Mouse (Mus musculus): ENCODE data around the gene Afap1l2. TPM values are rescaled to one million over a fixed set of nuclear protein-coding genes. Genes with fewer than 3 reads are reported as not detected.

Afap1l2 gene
- total and polyA plus RNA-seq, 3 experiments = 0.17 to 3.1 (median 0.44) TPM

GRCm38 (mm10) chr19:56953856-56954255 is 54.2 kb downstream of the Afap1l2 start:
- Histone ChIP-seq H3K27ac (ENCODE audit: insufficient read depth, low read depth) (no peak overlapping the region), H3K27me3 (replicated peaks) (no peaks in the 10 kb centered on the region), H3K79me2 (replicated peaks; ENCODE audit: control insufficient read depth, extremely low read depth, insufficient read depth, poor library complexity, severe bottlenecking) (no peaks in the 10 kb centered on the region), H3K4me2 (ENCODE audit: insufficient read depth, low read depth, poor library complexity, severe bottlenecking) (no peak overlapping the region), H3K4me3 (replicated peaks in 1 of 3; ENCODE audit: low read depth in 2 of 3, low read length in 2 of 3, poor library complexity in 1 of 3) (no peak overlapping the region), H3K4me1 (ENCODE audit: control insufficient read depth in 1 of 2, insufficient read depth in 2 of 2) (no peaks in the 10 kb centered on the region), H3K9ac (ENCODE audit: insufficient read depth, low read depth) (no peak overlapping the region), H3K9me3 (replicated peaks; ENCODE audit: low read length) (no peaks in the 10 kb centered on the region), H3K36me3 (replicated peaks in 1 of 2; ENCODE audit: control insufficient read depth in 1 of 2, insufficient read depth in 1 of 2, low read length in 1 of 2) (no peaks in the 10 kb centered on the region)
- no peak for TF ChIP-seq HCFC1 (IDR thresholded peaks at IDR 0.05; ENCODE audit: low read depth, low read length)
- TF ChIP-seq MAFK (IDR thresholded peaks at IDR 0.05; ENCODE audit: insufficient replicate concordance, low read length) = no peak
- no peak for TF ChIP-seq NRF1 (IDR thresholded peaks at IDR 0.05; ENCODE audit: low read depth, low read length)
- no peak for TF ChIP-seq RCOR1 (conservative IDR thresholded peaks at IDR 0.05; ENCODE audit: low read depth, low read length)
- no peak for TF ChIP-seq TCF12 (IDR thresholded peaks at IDR 0.05; ENCODE audit: low read depth, low read length)
- no peak for TF ChIP-seq BHLHE40 (IDR thresholded peaks at IDR 0.05; ENCODE audit: low read depth, low read length)
- no peak for TF ChIP-seq GABPA (IDR thresholded peaks at IDR 0.05; ENCODE audit: insufficient replicate concordance, low read depth, low read length)
- TF ChIP-seq POLR2A (IDR thresholded peaks at IDR 0.05; ENCODE audit: low read depth, low read length) = no peak
- no peak for TF ChIP-seq ZNF384 (IDR thresholded peaks at IDR 0.05; ENCODE audit: low read depth, low read length)
- TF ChIP-seq ELF1 (IDR thresholded peaks at IDR 0.05; ENCODE audit: low read depth, low read length) = no peak
- no peak for TF ChIP-seq CTCF (conservative IDR thresholded peaks at IDR 0.05 in 1 of 2, IDR thresholded peaks at IDR 0.05 in 1 of 2; ENCODE audit: low read depth in 2 of 2, low read length in 2 of 2)
- no peak for TF ChIP-seq MEF2A (IDR thresholded peaks at IDR 0.05; ENCODE audit: borderline replicate concordance, low read depth, low read length)
- TF ChIP-seq ZKSCAN1 (IDR thresholded peaks at IDR 0.05; ENCODE audit: borderline replicate concordance, low read depth, low read length) = no peak
- no peak for TF ChIP-seq PAX5 (IDR thresholded peaks at IDR 0.05; ENCODE audit: low read length)
- no peak for TF ChIP-seq NELFE (IDR thresholded peaks at IDR 0.05; ENCODE audit: low read depth, low read length)
- no peak for TF ChIP-seq UBTF (IDR thresholded peaks at IDR 0.05; ENCODE audit: low read depth, low read length)
- in situ Hi-C loops (cut with MboI; ENCODE audit: low pct_ligation_motif_present, low pct_unique_long_range_greater_than_20kb, low sequenced_read_pairs) (no loop called here), dilution Hi-C loops (cut with MboI; ENCODE audit: extremely low pct_ligation_motif_present, extremely low pct_unique_long_range_greater_than_20kb, low sequenced_read_pairs) (no loop called here)
- DNase-seq (ENCODE audit: extremely low read depth) = no peak

DNA sequence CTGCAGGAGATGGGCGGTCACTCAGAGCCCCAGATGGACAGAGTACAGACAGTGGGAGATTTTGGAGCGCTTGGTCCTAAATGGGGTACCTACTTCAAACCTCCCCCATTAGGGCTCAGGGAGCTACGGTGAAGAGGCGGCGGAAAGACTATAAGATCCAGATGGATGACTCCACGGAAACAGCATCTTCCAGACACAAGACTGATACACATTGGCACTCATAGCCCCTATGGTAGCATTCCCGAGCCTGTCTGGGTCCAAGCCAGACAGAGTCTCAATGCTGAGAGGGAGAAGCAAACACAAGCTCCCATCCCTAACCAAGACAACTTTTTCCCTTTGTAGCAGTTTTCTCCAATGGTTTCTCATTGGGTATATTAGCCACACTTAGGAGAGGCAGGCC is 57.2 kb downstream of the Afap1l2 start:
- Histone ChIP-seq H3K27me3 (replicated peaks) (no peaks in the 10 kb centered on the region), H3K9ac (ENCODE audit: insufficient read depth, low read depth) (no peak overlapping the region), H3K9me3 (replicated peaks; ENCODE audit: low read length) (no peaks in the 10 kb centered on the region), H3K4me2 (ENCODE audit: insufficient read depth, low read depth, poor library complexity, severe bottlenecking) (no peak overlapping the region), H3K36me3 (replicated peaks in 1 of 2; ENCODE audit: control insufficient read depth in 1 of 2, insufficient read depth in 1 of 2, low read length in 1 of 2) (no peaks in the 10 kb centered on the region), H3K79me2 (replicated peaks; ENCODE audit: control insufficient read depth, extremely low read depth, insufficient read depth, poor library complexity, severe bottlenecking) (no peaks in the 10 kb centered on the region), H3K27ac (ENCODE audit: insufficient read depth, low read depth) (no peak overlapping the region), H3K4me3 (replicated peaks in 1 of 3; ENCODE audit: low read depth in 2 of 3, low read length in 2 of 3, poor library complexity in 1 of 3) (no peak overlapping the region), H3K4me1 (ENCODE audit: control insufficient read depth in 1 of 2, insufficient read depth in 2 of 2) (no peaks in the 10 kb centered on the region)
- in situ Hi-C loops (cut with MboI; ENCODE audit: low pct_ligation_motif_present, low pct_unique_long_range_greater_than_20kb, low sequenced_read_pairs) = no loop called here
- no peak for TF ChIP-seq ZMIZ1 (IDR thresholded peaks at IDR 0.05; ENCODE audit: low read depth, low read length)
- TF ChIP-seq CHD2 (IDR thresholded peaks at IDR 0.05; ENCODE audit: low read length) = no peak
- TF ChIP-seq HCFC1 (IDR thresholded peaks at IDR 0.05; ENCODE audit: low read depth, low read length) = no peak
- TF ChIP-seq CTCF (conservative IDR thresholded peaks at IDR 0.05 in 1 of 2, IDR thresholded peaks at IDR 0.05 in 1 of 2; ENCODE audit: low read depth in 2 of 2, low read length in 2 of 2) = no peak
- TF ChIP-seq MXI1 (IDR thresholded peaks at IDR 0.05; ENCODE audit: low read depth, low read length) = no peak
- no peak for TF ChIP-seq E2F4 (IDR thresholded peaks at IDR 0.05; ENCODE audit: insufficient replicate concordance, low read depth, low read length)
- TF ChIP-seq SMC3 (IDR thresholded peaks at IDR 0.05; ENCODE audit: low read depth, low read length) = no peak
- no peak for TF ChIP-seq USF1 (IDR thresholded peaks at IDR 0.05; ENCODE audit: low read depth, low read length)
- no peak for TF ChIP-seq IRF4 (IDR thresholded peaks at IDR 0.05; ENCODE audit: low read depth, low read length)
- TF ChIP-seq MAX (IDR thresholded peaks at IDR 0.05; ENCODE audit: low read length) = no peak
- no peak for TF ChIP-seq PAX5 (IDR thresholded peaks at IDR 0.05; ENCODE audit: low read length)
- dilution Hi-C loops (cut with MboI; ENCODE audit: extremely low pct_ligation_motif_present, extremely low pct_unique_long_range_greater_than_20kb, low sequenced_read_pairs) = no loop called here
- DNase-seq (ENCODE audit: extremely low read depth) = no peak
